Mouse (Mus musculus) embryonic facial prominence, embryonic 14.5 days (tissue): ENCODE measurements at regions not wholly inside any gene's neighbourhood (a gene's known extent, or its start where the extent isn't known, plus 50 kb on each side); places are given as distances from the start of the nearest gene placed in this dataset.

Source experiments
- ATAC-seq: fragments of 200-750 bp; cut with Nextera tagmentation; 2 replicates; pipeline ENCODE4 v1.8.0; 2017; ENCODE audit warnings: low read depth, moderate number of reproducible peaks, moderate TSS enrichment
- DNase-seq: peaks from one replicate; pipeline ENCODE4 v3.0.0-alpha.2; 2015; ENCODE audit warnings: low spot score
- H3K27ac ChIP-seq: fragments of 300-500 bp; sonication (generic); replicated peaks from 2 replicates; pipeline ENCODE4 v1.5.1; 2014; ENCODE audit warnings: low read depth, mild to moderate bottlenecking, low read length, moderate library complexity
- H3K27me3 ChIP-seq: fragments of 300-500 bp; sonication (generic); replicated peaks from 2 replicates; pipeline ENCODE4 v1.6.1; 2014; ENCODE audit warnings: low read length; ENCODE audit not compliant: control insufficient read depth, insufficient read depth
- H3K36me3 ChIP-seq: fragments of 300-500 bp; sonication (generic); 2 replicates; pipeline ENCODE4 v1.6.1; 2014; ENCODE audit warnings: low read length, mixed read lengths; ENCODE audit not compliant: control insufficient read depth, insufficient read depth
- H3K4me1 ChIP-seq: fragments of 300-500 bp; sonication (generic); 2 replicates; pipeline ENCODE4 v1.6.1; 2014; ENCODE audit warnings: antibody characterized with exemption, low read length; ENCODE audit not compliant: control insufficient read depth, insufficient read depth
- H3K4me2 ChIP-seq: fragments of 300-500 bp; sonication (generic); 2 replicates; pipeline ENCODE4 v1.6.1; 2014; ENCODE audit warnings: low read depth, mild to moderate bottlenecking, low read length, moderate library complexity, mixed read lengths
- H3K4me3 ChIP-seq: fragments of 300-500 bp; sonication (generic); 2 replicates; pipeline ENCODE4 v1.5.1; 2014; ENCODE audit warnings: low read depth, mild to moderate bottlenecking, low read length
- H3K9ac ChIP-seq: fragments of 300-500 bp; sonication (generic); 2 replicates; pipeline ENCODE4 v1.6.1; 2014; ENCODE audit warnings: low read depth, mild to moderate bottlenecking, low read length, moderate library complexity, mixed read lengths
- H3K9me3 ChIP-seq: fragments of 300-500 bp; sonication (generic); 2 replicates; pipeline ENCODE4 v1.6.1; 2016; ENCODE audit warnings: low read length; ENCODE audit not compliant: control insufficient read depth
- WGBS: fragments of 180-500 bp; shearing (Covaris S2); extraction: QIAGEN DNeasy Blood & Tissue Kit; methylation state at CpG from one replicate; pipeline ENCODE4 v1.1.7; 2014; 5-methylcytosine and 5-hydroxymethylcytosine counted together

GRCm38 (mm10) chr13:53757576-53758237 is 284.8 kb upstream of the Msx2 start:
- H3K27ac ChIP-seq, result no peak overlapping the region
- H3K27me3 ChIP-seq, result 0 out of 2 replicates have a peak, but pooled peaks cover 3% of the 10 kb centered on the region
- WGBS, result 66% methylated on average over 13 of the region's 13 CpGs
- H3K4me2 ChIP-seq, result no peak overlapping the region
- ATAC-seq (no peak), DNase-seq (no peak)
- no peaks in the 10 kb centered on the region for H3K9me3 ChIP-seq
- H3K36me3 ChIP-seq, result no peaks in the 10 kb centered on the region
- H3K4me1 ChIP-seq, result peaks cover 21% of the 10 kb centered on the region
- H3K9ac ChIP-seq, result no peak overlapping the region
- no peak overlapping the region for H3K4me3 ChIP-seq

GRCm38 (mm10) chr13:53756970-53757530 is 284.2 kb upstream of the Msx2 start:
- H3K27ac ChIP-seq, result no peak overlapping the region

GRCm38 (mm10) chr13:53755046-53755615 is 282.3 kb upstream of the Msx2 start:
- H3K9ac ChIP-seq, result no peak overlapping the region
- no peak overlapping the region for H3K4me3 ChIP-seq
- H3K27me3 ChIP-seq, result 0 out of 2 replicates have a peak, but pooled peaks cover 3% of the 10 kb centered on the region
- H3K36me3 ChIP-seq, result no peaks in the 10 kb centered on the region
- 22% methylated on average over 11 of the region's 11 CpGs for WGBS
- ATAC-seq (peak; percentile 67), DNase-seq (peak; percentile 66)
- no peak overlapping the region for H3K27ac ChIP-seq
- H3K9me3 ChIP-seq, result no peaks in the 10 kb centered on the region
- H3K4me1 ChIP-seq, result peaks cover 21% of the 10 kb centered on the region
- no peak overlapping the region for H3K4me2 ChIP-seq

More at GRCm38 (mm10) chr13:53756970-53757530, 284.2 kb upstream of the Msx2 start:
- no peak for ATAC-seq
- Histone ChIP-seq H3K27me3 (0 out of 2 replicates have a peak, but pooled peaks cover 3% of the 10 kb centered on the region), H3K9me3 (no peaks in the 10 kb centered on the region), H3K36me3 (no peaks in the 10 kb centered on the region), H3K4me1 (peaks cover 21% of the 10 kb centered on the region), H3K4me2 (no peak overlapping the region), H3K9ac (no peak overlapping the region), H3K4me3 (no peak overlapping the region)
- peak; percentile 50 for DNase-seq
- 28% methylated on average over 13 of the region's 13 CpGs for WGBS

GRCm38 (mm10) chr13:53753049-53753448 is 280.2 kb upstream of the Msx2 start:
- Histone ChIP-seq H3K27me3 (no peaks in the 10 kb centered on the region), H3K36me3 (no peaks in the 10 kb centered on the region), H3K4me3 (no peak overlapping the region), H3K4me2 (no peak overlapping the region), H3K4me1 (peaks cover 21% of the 10 kb centered on the region), H3K9ac (no peak overlapping the region), H3K27ac (no peak overlapping the region), H3K9me3 (no peaks in the 10 kb centered on the region)
- 66% methylated on average over 6 of the region's 6 CpGs for WGBS
- ATAC-seq, result no peak
- no peak for DNase-seq

- ATAC-seq, result no peak
- Histone ChIP-seq H3K4me2 (no peak overlapping the region), H3K9ac (no peak overlapping the region), H3K27ac (no peak overlapping the region), H3K36me3 (no peaks in the 10 kb centered on the region), H3K9me3 (no peaks in the 10 kb centered on the region), H3K4me3 (no peak overlapping the region), H3K4me1 (no peaks in the 10 kb centered on the region), H3K27me3 (no peaks in the 10 kb centered on the region; the same call in 1 of the 2 replicates)
- DNase-seq, result peak; percentile 25
- WGBS, result 72% methylated on average over 6 of the region's 6 CpGs
These were observed 268.1 kb upstream of the Msx2 start for GRCm38 (mm10) chr13:53740981-53741380.

- Histone ChIP-seq H3K9me3 (no peaks in the 10 kb centered on the region), H3K4me1 (no peaks in the 10 kb centered on the region), H3K27ac (no peak overlapping the region), H3K4me2 (no peak overlapping the region), H3K36me3 (no peaks in the 10 kb centered on the region), H3K27me3 (no peaks in the 10 kb centered on the region; the same call in 1 of the 2 replicates), H3K9ac (no peak overlapping the region), H3K4me3 (no peak overlapping the region)
- 57% methylated on average over 3 of the region's 3 CpGs for WGBS
- peak; percentile 66 for DNase-seq
- no peak; the same call in 1 of the 2 replicates for ATAC-seq
These were observed 266.3 kb upstream of the Msx2 start for GRCm38 (mm10) chr13:53739127-53739526.

- Histone ChIP-seq H3K4me2 (no peak overlapping the region), H3K9ac (no peak overlapping the region), H3K4me3 (no peak overlapping the region), H3K36me3 (no peaks in the 10 kb centered on the region), H3K4me1 (no peaks in the 10 kb centered on the region), H3K9me3 (no peaks in the 10 kb centered on the region), H3K27ac (no peak overlapping the region), H3K27me3 (no peaks in the 10 kb centered on the region; the same call in 1 of the 2 replicates)
- WGBS, result 52% methylated on average over 4 of the region's 4 CpGs
- ATAC-seq, result 0 out of 2 replicates have a peak, but pooled peaks have one; percentile 50
- peak; percentile 66 for DNase-seq
These were observed 262.1 kb upstream of the Msx2 start for GRCm38 (mm10) chr13:53734944-53735343.

GRCm38 (mm10) chr13:53730259-53730902 is 257.5 kb upstream of the Msx2 start:
- WGBS, result 54% methylated on average over 10 of the region's 10 CpGs
- H3K27me3 ChIP-seq, result no peaks in the 10 kb centered on the region
- H3K4me3 ChIP-seq, result no peak overlapping the region
- H3K36me3 ChIP-seq, result no peaks in the 10 kb centered on the region
- no peak overlapping the region for H3K4me2 ChIP-seq
- H3K9ac ChIP-seq, result no peak overlapping the region
- DNase-seq (no peak), ATAC-seq (no peak)
- no peak overlapping the region for H3K27ac ChIP-seq
- no peaks in the 10 kb centered on the region for H3K9me3 ChIP-seq
- H3K4me1 ChIP-seq, result no peaks in the 10 kb centered on the region
